Mouse (Mus musculus): ENCODE data around the gene Farsa. TPM values are rescaled to one million over a fixed set of nuclear protein-coding genes. Genes with fewer than 3 reads are reported as not detected.

The Farsa gene
- polyA plus RNA-seq, 1 experiment from 2014 or later, result 112 TPM

Small RNAs within 50 kb of the gene (microRNA-seq; reads per million reads assigned to microRNA genes)
- gene Mir7069, result 4.6 reads per million, percentile 19 among the genes with 10 or more reads in this experiment

Other genes starting within 250 kb of the Farsa start
- 18.8 and 24.5 TPM in 2 replicates for gene Ier2, start 194.1 kb upstream of the Farsa start, polyA plus RNA-seq (2015; fragmentation: Nextera tagmentation; extraction: Ambion mirVana)
- 62.5 and 65.9 TPM in 2 replicates for gene Trmt1, start 170.7 kb upstream of the Farsa start, polyA plus RNA-seq (2015; fragmentation: Nextera tagmentation; extraction: Ambion mirVana)
- gene Nacc1, start 169.1 kb upstream of the Farsa start, polyA plus RNA-seq (2015; fragmentation: Nextera tagmentation; extraction: Ambion mirVana), result 13.6 and 16.1 TPM in 2 replicates
- 3.1 and 3.6 TPM in 2 replicates for gene Lyl1, start 155.5 kb upstream of the Farsa start, polyA plus RNA-seq (2015; fragmentation: Nextera tagmentation; extraction: Ambion mirVana)
- gene G430095P16Rik, start 134.0 kb upstream of the Farsa start, polyA plus RNA-seq (2015; fragmentation: Nextera tagmentation; extraction: Ambion mirVana), result 1.2 and 1.7 TPM in 2 replicates
- gene Nfix, start 56.6 kb upstream of the Farsa start, polyA plus RNA-seq (2015; fragmentation: Nextera tagmentation; extraction: Ambion mirVana), result 71.2 and 87.6 TPM in 2 replicates
- 14.0 and 15.1 TPM in 2 replicates for gene Dand5, start 34.2 kb upstream of the Farsa start, polyA plus RNA-seq (2015; fragmentation: Nextera tagmentation; extraction: Ambion mirVana)
- 39.7 and 40.6 TPM in 2 replicates for gene Gadd45gip1, start 25.5 kb upstream of the Farsa start, polyA plus RNA-seq (2015; fragmentation: Nextera tagmentation; extraction: Ambion mirVana)
- 79.1 and 85.9 TPM in 2 replicates for gene Rad23a, start 16.3 kb upstream of the Farsa start, polyA plus RNA-seq (2015; fragmentation: Nextera tagmentation; extraction: Ambion mirVana)
- 700 and 710 TPM in 2 replicates for gene Calr, start 10.1 kb upstream of the Farsa start, polyA plus RNA-seq (2015; fragmentation: Nextera tagmentation; extraction: Ambion mirVana)
- 33.7 and 37.3 TPM in 2 replicates for gene Syce2, start 15.1 kb downstream of the Farsa start, polyA plus RNA-seq (2015; fragmentation: Nextera tagmentation; extraction: Ambion mirVana)
- 36.4 and 40.3 TPM in 2 replicates for gene Gcdh, start 36.9 kb downstream of the Farsa start, polyA plus RNA-seq (2015; fragmentation: Nextera tagmentation; extraction: Ambion mirVana)
- 0.64 TPM in 2 replicates for gene Klf1, start 44.9 kb downstream of the Farsa start, polyA plus RNA-seq (2015; fragmentation: Nextera tagmentation; extraction: Ambion mirVana)
- 5.7 and 7.3 TPM in 2 replicates for gene Dnase2a, start 51.6 kb downstream of the Farsa start, polyA plus RNA-seq (2015; fragmentation: Nextera tagmentation; extraction: Ambion mirVana)
- 72.4 and 81.1 TPM in 2 replicates for gene Mast1, start 80.4 kb downstream of the Farsa start, polyA plus RNA-seq (2015; fragmentation: Nextera tagmentation; extraction: Ambion mirVana)
- gene Rtbdn, start 90.0 kb downstream of the Farsa start, polyA plus RNA-seq (2015; fragmentation: Nextera tagmentation; extraction: Ambion mirVana), result 2.8 and 3.5 TPM in 2 replicates
- not detected in 2 replicates for gene Gm49661, start 112.4 kb downstream of the Farsa start, polyA plus RNA-seq (2015; fragmentation: Nextera tagmentation; extraction: Ambion mirVana)
- gene Prdx2, start 112.6 kb downstream of the Farsa start, polyA plus RNA-seq (2015; fragmentation: Nextera tagmentation; extraction: Ambion mirVana), result 1,124 and 1,185 TPM in 2 replicates
- gene Rnaseh2a, start 112.8 kb downstream of the Farsa start, polyA plus RNA-seq (2015; fragmentation: Nextera tagmentation; extraction: Ambion mirVana), result 54.2 and 59.8 TPM in 2 replicates
- 6.3 and 6.8 TPM in 2 replicates for gene Junb, start 121.7 kb downstream of the Farsa start, polyA plus RNA-seq (2015; fragmentation: Nextera tagmentation; extraction: Ambion mirVana)
- gene Hook2, start 133.6 kb downstream of the Farsa start, polyA plus RNA-seq (2015; fragmentation: Nextera tagmentation; extraction: Ambion mirVana), result 34.0 and 37.3 TPM in 2 replicates
- 0.08 TPM in 1 of 2 replicates, not detected in the other for gene Best2, start 157.5 kb downstream of the Farsa start, polyA plus RNA-seq (2015; fragmentation: Nextera tagmentation; extraction: Ambion mirVana)
- gene Asna1, start 168.3 kb downstream of the Farsa start, polyA plus RNA-seq (2015; fragmentation: Nextera tagmentation; extraction: Ambion mirVana), result 148 and 159 TPM in 2 replicates
- 123 and 132 TPM in 2 replicates for gene Trir, start 169.8 kb downstream of the Farsa start, polyA plus RNA-seq (2015; fragmentation: Nextera tagmentation; extraction: Ambion mirVana)
- gene Tnpo2, start 179.9 kb downstream of the Farsa start, polyA plus RNA-seq (2015; fragmentation: Nextera tagmentation; extraction: Ambion mirVana), result 56.8 and 63.7 TPM in 2 replicates
- 72.0 and 76.1 TPM in 2 replicates for gene Fbxw9, start 203.1 kb downstream of the Farsa start, polyA plus RNA-seq (2015; fragmentation: Nextera tagmentation; extraction: Ambion mirVana)
- gene Gm5741, start 211.0 kb downstream of the Farsa start, polyA plus RNA-seq (2015; fragmentation: Nextera tagmentation; extraction: Ambion mirVana), result 0.99 and 1.0 TPM in 2 replicates
- 103 and 111 TPM in 2 replicates for gene Dhps, start 214.8 kb downstream of the Farsa start, polyA plus RNA-seq (2015; fragmentation: Nextera tagmentation; extraction: Ambion mirVana)
- gene Wdr83os, start 223.8 kb downstream of the Farsa start, polyA plus RNA-seq (2015; fragmentation: Nextera tagmentation; extraction: Ambion mirVana), result 117 and 119 TPM in 2 replicates
- 47.2 and 53.0 TPM in 2 replicates for gene Wdr83, start 224.3 kb downstream of the Farsa start, polyA plus RNA-seq (2015; fragmentation: Nextera tagmentation; extraction: Ambion mirVana)
- gene Man2b1, start 226.3 kb downstream of the Farsa start, polyA plus RNA-seq (2015; fragmentation: Nextera tagmentation; extraction: Ambion mirVana), result 20.9 and 22.5 TPM in 2 replicates

Measured in hindbrain, embryonic 15.5 days (tissue).